Mouse (Mus musculus) hindbrain, embryonic 13.5 days (tissue): ENCODE results near the gene Atp2b4. TPM values are rescaled to one million over a fixed set of nuclear protein-coding genes. Genes with fewer than 3 reads are reported as not detected.

ENCODE experiments used
- ATAC-seq: fragments of 200-750 bp; cut with Nextera tagmentation; 2 replicates; pipeline ENCODE4 v1.8.0; 2017; ENCODE audit warnings: moderate TSS enrichment; ENCODE audit not compliant: low FRiP score
- H3K27ac ChIP-seq: fragments of 300-500 bp; sonication (generic); 2 replicates; pipeline ENCODE4 v1.5.1; 2015; ENCODE audit warnings: inconsistent platforms, mild to moderate bottlenecking, moderate library complexity
- H3K27me3 ChIP-seq: fragments of 300-500 bp; sonication (generic); 2 replicates; pipeline ENCODE4 v1.6.1; 2015; ENCODE audit warnings: mild to moderate bottlenecking, inconsistent platforms
- H3K36me3 ChIP-seq: fragments of 300-500 bp; sonication (generic); 2 replicates; pipeline ENCODE4 v1.6.1; 2015; ENCODE audit warnings: mild to moderate bottlenecking, inconsistent platforms
- H3K4me1 ChIP-seq: fragments of 300-500 bp; sonication (generic); replicated peaks from 2 replicates; pipeline ENCODE4 v1.6.1; 2015; ENCODE audit warnings: inconsistent platforms
- H3K4me2 ChIP-seq: fragments of 300-500 bp; sonication (generic); 2 replicates; pipeline ENCODE4 v1.6.1; 2015; ENCODE audit warnings: inconsistent platforms, mild to moderate bottlenecking, moderate library complexity
- H3K4me3 ChIP-seq: fragments of 300-500 bp; sonication (generic); 2 replicates; pipeline ENCODE4 v1.5.1; 2015; ENCODE audit warnings: mild to moderate bottlenecking, inconsistent platforms
- H3K9ac ChIP-seq: fragments of 300-500 bp; sonication (generic); 2 replicates; pipeline ENCODE4 v1.6.1; 2015; ENCODE audit warnings: mild to moderate bottlenecking, inconsistent platforms
- H3K9me3 ChIP-seq: fragments of 300-500 bp; sonication (generic); 2 replicates; pipeline ENCODE4 v1.6.1; 2016; ENCODE audit warnings: inconsistent platforms
- WGBS: fragments of 180-500 bp; shearing (Covaris S2); methylation state at CpG from one replicate; pipeline ENCODE4 v1.1.7; 2015; 5-methylcytosine and 5-hydroxymethylcytosine counted together
- polyA plus RNA-seq: library from polyadenylated mRNA; unstranded; fragments of >200 nt; fragmentation: Nextera tagmentation; extraction: Ambion mirVana; gene quantifications from 2 replicates; pipeline ENCODE4 v1.2.1, GENCODE M21; 2015

The Atp2b4 gene
- polyA plus RNA-seq, 1 experiment from 2014 or later, result 12.1 TPM

- WGBS, result 43% methylated on average over 1 of the region's 1 CpGs
- Histone ChIP-seq H3K4me1 (peaks cover 46% of the 10 kb centered on the region), H3K4me2 (peak overlapping the region; percentile 83; the same call in 1 of the 2 replicates), H3K4me3 (no peak overlapping the region), H3K27ac (no peak overlapping the region), H3K36me3 (no peaks in the 10 kb centered on the region), H3K9ac (no peak overlapping the region), H3K27me3 (peaks cover 11% of the 10 kb centered on the region; the same call in 1 of the 2 replicates), H3K9me3 (no peaks in the 10 kb centered on the region)
- ATAC-seq, result no peak
Observed at GRCm38 (mm10) chr1:133797327-133797978, 3.4 kb downstream of the Atp2b4 start.

- H3K9me3 ChIP-seq, result no peaks in the 10 kb centered on the region
- H3K27ac ChIP-seq, result no peak overlapping the region
- H3K4me2 ChIP-seq, result no peak overlapping the region
- H3K36me3 ChIP-seq, result peaks cover 4% of the 10 kb centered on the region; the same call in 1 of the 2 replicates
- H3K4me1 ChIP-seq, result peaks cover 18% of the 10 kb centered on the region
- no peak overlapping the region for H3K9ac ChIP-seq
- ATAC-seq, result no peak
- H3K4me3 ChIP-seq, result no peak overlapping the region
- 48% methylated on average over 1 of the region's 1 CpGs for WGBS
- H3K27me3 ChIP-seq, result no peaks in the 10 kb centered on the region
Observed at GRCm38 (mm10) chr1:133793646-133794045, 7.2 kb downstream of the Atp2b4 start.

GRCm38 (mm10) chr1:133790011-133790410 is 10.8 kb downstream of the Atp2b4 start:
- H3K9ac ChIP-seq, result no peak overlapping the region
- no peaks in the 10 kb centered on the region for H3K27me3 ChIP-seq
- no peak overlapping the region for H3K27ac ChIP-seq
- no peak overlapping the region for H3K4me2 ChIP-seq
- H3K36me3 ChIP-seq, result peaks cover 4% of the 10 kb centered on the region; the same call in 1 of the 2 replicates
- WGBS, result 91% methylated on average over 4 of the region's 4 CpGs
- H3K4me1 ChIP-seq, result peaks cover 23% of the 10 kb centered on the region
- ATAC-seq, result no peak
- H3K9me3 ChIP-seq, result no peaks in the 10 kb centered on the region
- no peak overlapping the region for H3K4me3 ChIP-seq

GRCm38 (mm10) chr1:133788864-133789263 is 12.0 kb downstream of the Atp2b4 start:
- Histone ChIP-seq H3K4me3 (no peak overlapping the region), H3K27ac (peak overlapping the region; percentile 45), H3K27me3 (no peaks in the 10 kb centered on the region), H3K4me2 (no peak overlapping the region), H3K9me3 (no peaks in the 10 kb centered on the region), H3K4me1 (peaks cover 23% of the 10 kb centered on the region), H3K9ac (no peak overlapping the region), H3K36me3 (peaks cover 4% of the 10 kb centered on the region; the same call in 1 of the 2 replicates)
- 0 out of 2 replicates have a peak, but pooled peaks have one; percentile 28 for ATAC-seq
- 60% methylated on average over 5 of the region's 5 CpGs for WGBS

GRCm38 (mm10) chr1:133787500-133788210 is 13.2 kb downstream of the Atp2b4 start:
- WGBS, result 83% methylated on average over 10 of the region's 10 CpGs
- no peak overlapping the region for H3K9ac ChIP-seq
- no peaks in the 10 kb centered on the region for H3K9me3 ChIP-seq
- peaks cover 23% of the 10 kb centered on the region for H3K4me1 ChIP-seq
- ATAC-seq, result no peak
- H3K27me3 ChIP-seq, result no peaks in the 10 kb centered on the region
- peaks cover 4% of the 10 kb centered on the region; the same call in 1 of the 2 replicates for H3K36me3 ChIP-seq
- H3K4me2 ChIP-seq, result no peak overlapping the region
- peak overlapping the region; percentile 45 for H3K27ac ChIP-seq
- no peak overlapping the region for H3K4me3 ChIP-seq

GRCm38 (mm10) chr1:133784621-133785020 is 16.2 kb downstream of the Atp2b4 start:
- Histone ChIP-seq H3K36me3 (no peaks in the 10 kb centered on the region), H3K27me3 (no peaks in the 10 kb centered on the region), H3K27ac (no peak overlapping the region), H3K9ac (no peak overlapping the region), H3K4me3 (no peak overlapping the region), H3K4me1 (peaks cover 23% of the 10 kb centered on the region), H3K4me2 (no peak overlapping the region), H3K9me3 (no peaks in the 10 kb centered on the region)
- 91% methylated on average over 3 of the region's 3 CpGs for WGBS
- no peak for ATAC-seq

- H3K27ac ChIP-seq, result no peak overlapping the region
- H3K4me2 ChIP-seq, result no peak overlapping the region
- no peaks in the 10 kb centered on the region for H3K9me3 ChIP-seq
- 70% methylated on average over 3 of the region's 3 CpGs for WGBS
- no peak overlapping the region for H3K9ac ChIP-seq
- H3K27me3 ChIP-seq, result no peaks in the 10 kb centered on the region
- H3K4me3 ChIP-seq, result no peak overlapping the region
- no peak for ATAC-seq
- no peaks in the 10 kb centered on the region for H3K36me3 ChIP-seq
- H3K4me1 ChIP-seq, result peaks cover 10% of the 10 kb centered on the region
Observed at GRCm38 (mm10) chr1:133781531-133781930, 19.3 kb downstream of the Atp2b4 start.

GRCm38 (mm10) chr1:133779043-133779442 is 21.8 kb downstream of the Atp2b4 start:
- H3K9me3 ChIP-seq, result no peaks in the 10 kb centered on the region
- no peaks in the 10 kb centered on the region for H3K36me3 ChIP-seq
- H3K4me3 ChIP-seq, result no peak overlapping the region
- WGBS, result 89% methylated on average over 1 of the region's 1 CpGs
- ATAC-seq, result no peak
- peaks cover 6% of the 10 kb centered on the region for H3K4me1 ChIP-seq
- H3K9ac ChIP-seq, result no peak overlapping the region
- H3K27me3 ChIP-seq, result no peaks in the 10 kb centered on the region
- H3K27ac ChIP-seq, result no peak overlapping the region
- H3K4me2 ChIP-seq, result no peak overlapping the region

- H3K4me3 ChIP-seq, result no peak overlapping the region
- no peak overlapping the region for H3K27ac ChIP-seq
- H3K4me1 ChIP-seq, result peaks cover 10% of the 10 kb centered on the region
- WGBS, result 65% methylated on average over 15 of the region's 15 CpGs
- no peaks in the 10 kb centered on the region for H3K36me3 ChIP-seq
- H3K9me3 ChIP-seq, result no peaks in the 10 kb centered on the region
- no peaks in the 10 kb centered on the region for H3K27me3 ChIP-seq
- no peak overlapping the region for H3K4me2 ChIP-seq
- no peak overlapping the region for H3K9ac ChIP-seq
- no peak for ATAC-seq
Observed at GRCm38 (mm10) chr1:133777651-133778231, 23.1 kb downstream of the Atp2b4 start.

GRCm38 (mm10) chr1:133772553-133772952 is 28.3 kb downstream of the Atp2b4 start:
- Histone ChIP-seq H3K27me3 (no peaks in the 10 kb centered on the region), H3K36me3 (no peaks in the 10 kb centered on the region), H3K27ac (no peak overlapping the region), H3K4me1 (peaks cover 23% of the 10 kb centered on the region), H3K9me3 (no peaks in the 10 kb centered on the region), H3K9ac (no peak overlapping the region), H3K4me3 (no peak overlapping the region), H3K4me2 (no peak overlapping the region)
- ATAC-seq, result no peak
- WGBS, result 41% methylated on average over 9 of the region's 9 CpGs

- H3K27ac ChIP-seq, result peak overlapping the region; percentile 24; the same call in 1 of the 2 replicates
- ATAC-seq, result no peak
- H3K36me3 ChIP-seq, result no peaks in the 10 kb centered on the region
- H3K4me1 ChIP-seq, result peaks cover 28% of the 10 kb centered on the region
- no peaks in the 10 kb centered on the region for H3K9me3 ChIP-seq
- WGBS, result 74% methylated on average over 10 of the region's 10 CpGs
- H3K4me2 ChIP-seq, result no peak overlapping the region
- H3K27me3 ChIP-seq, result no peaks in the 10 kb centered on the region
- no peak overlapping the region for H3K9ac ChIP-seq
- no peak overlapping the region for H3K4me3 ChIP-seq
Observed at GRCm38 (mm10) chr1:133771831-133772399, 28.9 kb downstream of the Atp2b4 start.

GRCm38 (mm10) chr1:133767994-133768393 is 32.8 kb downstream of the Atp2b4 start:
- H3K9ac ChIP-seq, result no peak overlapping the region
- H3K36me3 ChIP-seq, result no peaks in the 10 kb centered on the region
- ATAC-seq, result no peak
- H3K27me3 ChIP-seq, result no peaks in the 10 kb centered on the region
- 87% methylated on average over 5 of the region's 5 CpGs for WGBS
- no peak overlapping the region; the same call in 1 of the 2 replicates for H3K27ac ChIP-seq
- H3K4me1 ChIP-seq, result peaks cover 46% of the 10 kb centered on the region
- H3K9me3 ChIP-seq, result no peaks in the 10 kb centered on the region
- no peak overlapping the region for H3K4me2 ChIP-seq
- no peak overlapping the region for H3K4me3 ChIP-seq
